Mouse (Mus musculus) limb, embryonic 12.5 days (tissue): ENCODE measurements around the gene Fut2. TPM values are rescaled to one million over a fixed set of nuclear protein-coding genes. Genes with fewer than 3 reads are reported as not detected.

Experiments used
- ATAC-seq: fragments of 200-750 bp; cut with Nextera tagmentation; 2 replicates; pipeline ENCODE4 v1.8.0; 2017; ENCODE audit warnings: low read depth, moderate TSS enrichment; ENCODE audit not compliant: insufficient number of reproducible peaks, insufficient read depth, low FRiP score, low TSS enrichment
- H3K27ac ChIP-seq: fragments of 300-500 bp; sonication (generic); 2 replicates; pipeline ENCODE4 v1.5.1; 2016; ENCODE audit warnings: mild to moderate bottlenecking, moderate library complexity
- H3K27me3 ChIP-seq: fragments of 300-500 bp; sonication (generic); 2 replicates; pipeline ENCODE4 v1.6.1; 2016; ENCODE audit warnings: mild to moderate bottlenecking, moderate library complexity
- H3K36me3 ChIP-seq: fragments of 300-500 bp; sonication (generic); 2 replicates; pipeline ENCODE4 v1.6.1; 2016; ENCODE audit warnings: mild to moderate bottlenecking, moderate library complexity
- H3K4me1 ChIP-seq: fragments of 300-500 bp; sonication (generic); replicated peaks from 2 replicates; pipeline ENCODE4 v1.6.1; 2016
- H3K4me2 ChIP-seq: fragments of 300-500 bp; sonication (generic); 2 replicates; pipeline ENCODE4 v1.6.1; 2016; ENCODE audit warnings: mild to moderate bottlenecking, moderate library complexity
- H3K4me3 ChIP-seq: fragments of 300-500 bp; sonication (generic); replicated peaks from 2 replicates; pipeline ENCODE4 v1.5.1; 2016; ENCODE audit warnings: mild to moderate bottlenecking
- H3K9ac ChIP-seq: fragments of 300-500 bp; sonication (generic); replicated peaks from 2 replicates; pipeline ENCODE4 v1.6.1; 2016; ENCODE audit warnings: mild to moderate bottlenecking, moderate library complexity
- H3K9me3 ChIP-seq: fragments of 300-500 bp; sonication (generic); 2 replicates; pipeline ENCODE4 v1.6.1; 2016; ENCODE audit warnings: mild to moderate bottlenecking, moderate library complexity
- WGBS: fragments of 180-500 bp; shearing (Covaris S2); methylation state at CpG from one replicate; pipeline ENCODE4 v1.1.7; 2016; 5-methylcytosine and 5-hydroxymethylcytosine counted together
- polyA plus RNA-seq: library from polyadenylated mRNA; unstranded; fragments of >200 nt; fragmentation: Nextera tagmentation; extraction: Ambion mirVana; gene quantifications from 2 replicates; pipeline ENCODE4 v1.2.1, GENCODE M21; 2016

Fut2 gene
- polyA plus RNA-seq, 1 experiment from 2014 or later: 0.15 TPM

DNA sequence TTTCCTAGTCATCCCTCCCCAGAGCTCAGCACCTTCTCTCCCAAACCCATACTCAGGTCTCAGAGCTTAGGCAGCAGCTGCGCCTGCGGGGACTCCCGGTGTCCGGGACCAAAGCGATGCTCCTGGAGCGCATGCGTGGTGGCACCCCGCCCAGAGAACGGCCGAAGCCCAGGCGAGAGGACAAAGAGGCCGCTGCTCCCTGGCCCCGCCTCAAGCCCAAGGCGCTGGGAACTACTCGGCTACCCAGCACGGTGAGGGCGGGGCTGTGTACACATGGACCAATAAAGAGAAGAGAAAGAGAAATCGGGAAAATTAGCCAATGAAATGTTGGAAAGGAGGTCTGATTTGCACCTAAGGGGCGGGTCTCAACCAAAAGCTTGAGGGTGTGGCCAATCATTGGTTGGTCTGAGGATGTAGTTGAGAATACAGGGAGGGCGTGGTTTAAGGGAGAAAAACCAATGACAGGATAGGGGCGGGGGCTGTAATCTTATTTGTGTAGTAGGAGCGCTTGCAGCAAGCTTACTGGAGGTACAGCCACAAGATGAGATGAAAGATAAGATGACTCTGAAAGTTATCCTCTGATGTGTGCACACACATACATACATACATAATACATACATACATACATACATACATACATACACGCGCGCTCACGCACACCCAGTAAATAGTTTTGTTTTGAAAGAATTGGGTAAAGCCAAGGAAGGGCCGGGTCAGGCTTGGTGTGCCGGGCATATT is 22.6 kb downstream of the Fut2 start:
- Histone ChIP-seq H3K9me3 (no peaks in the 10 kb centered on the region), H3K27me3 (peaks cover 9% of the 10 kb centered on the region; the same call in 1 of the 2 replicates), H3K4me3 (peak overlapping the region; percentile 48), H3K36me3 (no peaks in the 10 kb centered on the region), H3K4me1 (peaks cover 42% of the 10 kb centered on the region), H3K27ac (peak overlapping the region; percentile 89), H3K4me2 (peak overlapping the region; percentile 64), H3K9ac (peak overlapping the region; percentile 65)
- ATAC-seq: peak; percentile 89
- WGBS: 1% methylated on average over 28 of the region's 28 CpGs

DNA sequence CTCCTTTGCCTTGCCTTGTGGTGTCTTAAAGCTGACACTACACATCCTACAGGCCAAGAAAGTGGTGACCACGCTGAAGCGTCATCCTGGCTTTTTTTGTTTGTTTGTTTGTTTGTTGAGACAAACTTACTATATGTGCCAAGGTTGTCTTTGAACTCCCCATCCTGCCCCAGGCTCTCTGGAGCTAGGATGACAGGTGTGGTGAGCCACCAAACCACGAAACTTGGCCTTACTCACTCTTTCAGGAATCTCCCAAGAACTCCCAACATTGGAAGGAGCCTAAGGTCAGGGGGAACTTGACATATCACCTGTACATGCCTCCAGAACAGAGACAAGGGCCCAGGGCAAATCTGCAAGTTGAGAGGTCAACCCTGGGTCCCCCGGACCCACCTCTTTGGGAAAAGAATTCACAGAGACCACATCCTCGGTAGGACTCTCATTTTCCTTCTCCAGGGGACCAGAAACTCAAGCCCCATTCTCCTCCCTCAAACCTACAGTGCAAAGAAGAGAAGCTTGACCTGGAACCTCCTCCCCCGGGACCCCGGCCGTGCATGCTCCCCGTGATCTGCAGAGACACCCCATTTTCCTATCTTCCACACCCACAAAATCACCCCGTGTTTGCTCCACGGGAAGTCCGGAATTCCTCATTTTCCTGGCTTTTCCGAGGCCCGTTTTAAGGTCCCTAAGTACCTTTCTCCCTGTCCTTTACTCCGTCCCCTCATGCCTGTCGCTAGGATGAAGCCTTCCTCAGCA is 23.5 kb downstream of the Fut2 start:
- Histone ChIP-seq H3K36me3 (no peaks in the 10 kb centered on the region), H3K27ac (peak overlapping the region; percentile 89), H3K9ac (peak overlapping the region; percentile 65), H3K9me3 (no peaks in the 10 kb centered on the region), H3K4me1 (peaks cover 48% of the 10 kb centered on the region), H3K4me3 (peak overlapping the region; percentile 48), H3K27me3 (peaks cover 9% of the 10 kb centered on the region; the same call in 1 of the 2 replicates), H3K4me2 (peak overlapping the region; percentile 64)
- WGBS: 37% methylated on average over 16 of the region's 16 CpGs
- ATAC-seq: no peak

DNA sequence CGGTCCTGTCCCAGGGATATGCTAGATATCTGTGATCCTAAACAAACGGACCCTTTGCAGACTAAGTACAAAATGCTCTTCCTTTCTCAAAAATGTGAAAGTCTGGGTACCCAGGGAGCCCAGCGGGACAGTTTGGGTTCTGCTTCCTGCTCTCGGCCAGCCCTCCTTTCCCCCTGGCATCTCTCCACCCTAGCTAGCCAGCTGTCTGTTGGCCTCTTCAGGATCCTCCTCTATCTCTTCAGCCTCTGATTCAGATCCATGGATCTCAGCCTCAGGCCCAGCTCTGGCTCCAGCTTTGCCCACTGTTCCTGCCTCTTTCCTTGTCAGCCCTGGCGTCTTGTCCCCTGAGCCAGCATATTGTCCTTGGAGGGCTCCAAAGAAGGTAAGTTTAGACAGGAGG is 24.1 kb downstream of the Fut2 start:
- WGBS: 83% methylated on average over 5 of the region's 5 CpGs
- Histone ChIP-seq H3K27ac (no peak overlapping the region), H3K4me3 (peak overlapping the region; percentile 48; the same call in 1 of the 2 replicates), H3K27me3 (peaks cover 6% of the 10 kb centered on the region; the same call in 1 of the 2 replicates), H3K4me2 (peak overlapping the region; percentile 64), H3K9ac (no peak overlapping the region), H3K9me3 (no peaks in the 10 kb centered on the region), H3K4me1 (peaks cover 49% of the 10 kb centered on the region), H3K36me3 (0 out of 2 replicates have a peak, but pooled peaks cover 3% of the 10 kb centered on the region)
- ATAC-seq: no peak

DNA sequence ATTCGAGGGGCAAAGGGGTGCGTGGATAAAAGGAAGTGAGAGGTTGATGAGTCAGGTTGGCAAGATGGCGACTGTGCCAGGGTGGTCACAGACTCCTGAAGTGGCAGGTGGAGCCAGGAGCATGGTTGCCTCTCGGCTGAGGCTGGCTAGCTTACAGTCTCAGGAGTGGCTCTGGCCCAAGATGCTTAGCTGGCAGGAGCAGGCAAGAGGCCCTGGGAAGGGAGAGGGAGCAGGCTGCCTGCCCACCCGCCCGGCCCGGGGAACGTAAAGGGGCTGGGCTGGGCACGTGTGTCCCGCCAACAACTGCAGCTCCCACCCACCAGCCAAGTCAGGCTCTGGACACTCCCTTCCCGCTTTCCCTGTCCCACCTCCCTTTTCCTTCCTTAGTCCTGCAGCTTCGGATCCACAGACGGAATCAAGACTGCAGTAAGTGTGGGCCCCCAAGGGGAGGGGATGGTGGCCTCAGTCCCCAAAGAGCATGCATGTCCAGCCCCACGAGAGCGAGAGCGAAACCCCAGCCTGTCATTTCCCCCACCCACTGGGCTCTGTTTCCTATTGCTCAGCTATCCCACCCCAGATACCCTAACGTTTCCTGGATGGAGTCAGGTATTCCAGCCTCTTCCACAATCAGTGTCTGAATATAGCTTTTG is 24.7 kb downstream of the Fut2 start:
- 0 out of 2 replicates have a peak overlapping the region, but pooled peaks have one; percentile 1 for H3K4me3 ChIP-seq
- peaks cover 49% of the 10 kb centered on the region for H3K4me1 ChIP-seq
- 0 out of 2 replicates have a peak overlapping the region, but pooled peaks have one; percentile 2 for H3K9ac ChIP-seq
- peak overlapping the region; percentile 64 for H3K4me2 ChIP-seq
- no peaks in the 10 kb centered on the region for H3K9me3 ChIP-seq
- 63% methylated on average over 17 of the region's 17 CpGs for WGBS
- H3K36me3 ChIP-seq: peaks cover 8% of the 10 kb centered on the region; the same call in 1 of the 2 replicates
- ATAC-seq: no peak
- H3K27ac ChIP-seq: 0 out of 2 replicates have a peak overlapping the region, but pooled peaks have one; percentile 37
- peaks cover 6% of the 10 kb centered on the region; the same call in 1 of the 2 replicates for H3K27me3 ChIP-seq

DNA sequence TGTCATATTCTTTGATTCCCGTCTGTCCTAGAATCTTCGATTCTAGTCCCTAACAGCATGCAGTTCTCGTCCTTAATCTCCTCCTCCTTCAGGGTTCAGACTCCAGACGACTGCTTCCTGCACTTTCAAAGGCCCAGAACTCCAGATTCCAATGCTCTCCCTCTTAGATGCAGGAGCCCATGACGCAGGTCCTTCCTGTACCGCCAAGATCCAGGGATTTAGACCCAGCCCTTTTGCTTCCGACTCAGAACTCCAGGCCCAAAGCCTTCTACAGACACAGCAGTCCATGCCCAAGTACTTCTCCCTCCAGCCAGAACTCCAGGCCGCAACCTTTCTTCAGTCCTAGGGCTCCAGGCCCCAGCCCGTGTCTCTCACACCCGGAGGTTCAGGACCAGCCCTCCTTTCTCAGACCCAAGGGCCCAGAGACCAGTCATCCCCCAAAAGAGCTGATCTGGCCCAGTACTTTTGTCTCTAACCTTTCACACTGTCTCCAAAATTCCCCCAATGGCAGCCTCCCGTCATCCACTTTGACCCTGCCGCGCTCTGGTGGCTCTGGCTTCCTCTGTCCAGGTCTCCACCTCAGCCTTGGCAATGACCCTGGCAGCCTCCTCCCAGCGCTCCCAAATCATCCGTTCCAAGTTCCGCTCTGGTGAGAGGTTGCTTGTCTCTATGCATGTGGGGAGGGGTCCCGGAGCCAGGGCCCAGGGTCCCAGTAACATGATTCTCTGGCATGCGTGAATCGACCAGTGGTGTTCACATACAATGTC is 25.8 kb downstream of the Fut2 start:
- H3K4me2 ChIP-seq: peak overlapping the region; percentile 64; the same call in 1 of the 2 replicates
- H3K4me3 ChIP-seq: no peak overlapping the region
- H3K9me3 ChIP-seq: no peaks in the 10 kb centered on the region
- WGBS: 74% methylated on average over 19 of the region's 19 CpGs
- ATAC-seq: no peak
- H3K4me1 ChIP-seq: peaks cover 49% of the 10 kb centered on the region
- H3K9ac ChIP-seq: no peak overlapping the region
- H3K36me3 ChIP-seq: peaks cover 14% of the 10 kb centered on the region; the same call in 1 of the 2 replicates
- peaks cover 6% of the 10 kb centered on the region; the same call in 1 of the 2 replicates for H3K27me3 ChIP-seq
- H3K27ac ChIP-seq: no peak overlapping the region

DNA sequence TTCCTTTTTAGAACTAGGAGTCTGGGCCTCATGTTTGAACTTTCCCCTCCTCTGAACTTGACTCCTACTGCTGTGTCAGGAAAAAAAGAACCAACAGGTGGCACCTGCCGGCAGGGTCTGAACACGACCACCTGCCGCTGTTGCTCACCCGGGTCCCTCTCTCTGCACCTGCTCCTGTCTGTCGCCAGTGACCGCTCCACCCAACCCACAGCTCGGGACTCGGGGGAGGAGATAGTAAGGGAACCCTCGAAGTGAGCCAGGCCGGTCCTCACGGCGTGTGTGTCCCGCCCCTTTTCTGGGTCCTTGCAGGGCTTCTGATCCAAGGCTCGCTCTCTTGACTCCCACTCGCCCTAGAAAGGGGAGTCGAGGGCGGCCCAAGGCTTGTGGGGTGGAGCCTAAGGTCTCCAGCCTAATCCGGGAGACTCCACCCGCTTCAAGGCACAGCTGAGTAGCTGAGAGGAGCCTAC is 26.6 kb downstream of the Fut2 start, which contains the start of gene Mamstr:
Gene Mamstr, plus strand, starts transcription at position 417 of the 467 bp plus-strand sequence.
- peak within 1 kb of the TSS; percentile 64; the same call in 1 of the 2 replicates for H3K4me2 ChIP-seq
- 0 out of 2 replicates have a peak within 1 kb of the TSS, but pooled peaks have one; percentile 53 for H3K27ac ChIP-seq
- peaks cover under 1% of the 10 kb centered on the region; the same call in 1 of the 2 replicates for H3K27me3 ChIP-seq
- no peak for ATAC-seq
- 18% methylated on average over 19 of the region's 19 CpGs for WGBS
- H3K4me3 ChIP-seq: peak within 1 kb of the TSS; percentile 32; the same call in 1 of the 2 replicates
- no peak within 1 kb of the TSS for H3K9ac ChIP-seq
- peaks cover 44% of the 10 kb centered on the region for H3K4me1 ChIP-seq
- H3K9me3 ChIP-seq: no peaks in the 10 kb centered on the region
- H3K36me3 ChIP-seq: peaks cover 14% of the 10 kb centered on the region; the same call in 1 of the 2 replicates

DNA sequence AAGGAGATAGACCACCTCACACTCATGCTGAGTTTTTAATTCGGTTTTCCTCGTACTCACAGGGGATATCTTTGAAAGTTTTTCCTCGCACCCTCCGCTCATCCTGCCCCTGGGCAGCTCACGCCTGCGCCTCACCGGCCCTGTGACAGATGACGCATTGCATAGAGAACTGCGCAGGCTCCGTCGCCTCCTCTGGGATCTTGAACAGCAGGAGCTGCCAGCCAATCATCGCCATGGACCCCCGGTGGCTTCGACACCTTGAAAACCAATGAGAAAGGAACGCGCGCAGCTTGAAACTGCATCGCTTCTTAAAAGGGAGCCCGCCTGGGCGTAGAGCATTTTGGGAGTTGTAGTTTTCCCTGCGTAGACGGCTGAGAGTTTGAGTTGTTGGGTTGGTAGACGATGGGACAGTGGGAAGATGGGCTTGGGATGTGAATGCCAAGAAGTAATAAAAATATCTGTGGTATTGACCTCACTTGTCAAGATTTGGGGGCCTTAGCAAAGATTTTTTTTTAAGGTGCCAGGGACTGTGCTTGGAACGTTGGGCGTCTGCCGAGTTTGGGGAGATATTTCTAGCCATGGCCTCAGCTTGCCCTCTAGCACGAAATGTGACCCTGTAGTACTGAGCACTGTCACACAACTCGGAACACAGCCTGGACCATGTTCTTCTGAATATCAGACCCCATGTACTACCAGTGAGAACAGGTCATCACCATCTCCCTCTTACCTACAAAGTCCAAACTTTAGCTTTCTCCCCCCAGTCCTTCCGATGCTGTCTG is 27.4 kb downstream of the Fut2 start:
- 0 out of 2 replicates have a peak overlapping the region, but pooled peaks have one; percentile 38 for H3K9ac ChIP-seq
- H3K4me3 ChIP-seq: peak overlapping the region; percentile 32

DNA sequence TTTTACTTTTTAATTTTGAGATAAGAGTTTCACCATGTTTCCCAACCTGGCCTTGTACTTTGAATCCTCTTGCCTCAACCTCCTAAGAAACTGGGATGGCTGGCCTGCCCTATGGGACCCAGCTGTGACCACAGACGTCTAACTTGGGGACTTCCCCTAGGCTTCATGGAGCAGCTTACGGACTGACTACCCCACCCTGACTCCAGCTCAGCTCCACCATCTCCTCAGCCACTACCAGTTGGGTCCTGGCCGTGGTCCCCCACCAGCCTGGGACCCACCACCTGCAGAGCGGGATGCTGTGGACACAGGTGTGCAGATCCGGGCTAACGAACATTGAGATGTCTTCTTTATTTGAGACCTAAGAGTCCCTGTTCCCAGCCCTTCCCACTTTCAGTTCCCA is 28.5 kb downstream of the Fut2 start:
- ATAC-seq: no peak
- Histone ChIP-seq H3K4me1 (peaks cover 36% of the 10 kb centered on the region), H3K9ac (no peak overlapping the region), H3K4me3 (no peak overlapping the region), H3K27ac (no peak overlapping the region), H3K4me2 (peak overlapping the region; percentile 51; the same call in 1 of the 2 replicates), H3K27me3 (peaks cover 8% of the 10 kb centered on the region), H3K9me3 (no peaks in the 10 kb centered on the region), H3K36me3 (peaks cover 14% of the 10 kb centered on the region; the same call in 1 of the 2 replicates)
- WGBS: 93% methylated on average over 6 of the region's 6 CpGs

More for the DNA sequence above, 27.4 kb downstream of the Fut2 start:
- peak; percentile 77 for ATAC-seq
- peaks cover 14% of the 10 kb centered on the region; the same call in 1 of the 2 replicates for H3K36me3 ChIP-seq
- H3K9me3 ChIP-seq: no peaks in the 10 kb centered on the region
- H3K4me2 ChIP-seq: peak overlapping the region; percentile 51
- peaks cover 37% of the 10 kb centered on the region for H3K4me1 ChIP-seq
- H3K27ac ChIP-seq: 0 out of 2 replicates have a peak overlapping the region, but pooled peaks have one; percentile 53
- WGBS: 18% methylated on average over 29 of the region's 29 CpGs
- H3K27me3 ChIP-seq: no peaks in the 10 kb centered on the region; the same call in 1 of the 2 replicates
